ENCODE assay signal across 17 mouse cellular contexts in the genomic region with DNA sequence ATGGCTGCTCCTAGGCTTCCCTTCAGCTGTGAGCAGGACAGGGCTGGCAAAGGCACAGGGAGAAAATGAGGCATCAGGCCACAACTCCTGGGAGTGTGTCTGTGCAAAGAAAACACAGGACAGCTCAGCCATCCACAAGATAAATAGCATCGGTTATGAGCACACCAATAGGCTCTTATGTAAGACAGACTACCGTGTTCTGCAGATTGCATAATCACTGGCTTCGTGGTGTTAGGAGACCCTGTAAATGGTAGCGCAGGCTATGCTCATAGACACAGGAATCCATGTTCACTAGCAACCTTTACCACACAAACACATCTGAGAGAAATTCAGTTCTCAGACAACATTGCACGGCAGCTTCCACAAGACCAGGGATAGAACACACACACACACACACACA. TPM values are rescaled to one million over a fixed set of nuclear protein-coding genes. Genes with fewer than 3 reads are reported as not detected.
DNase-seq lines count a peak whose midpoint lies in the region; TF ChIP-seq lines count a peak whose summit lies in the region.
"Had no signal": no experiment of that assay in that cellular context is flagged by ENCODE, and none has a peak within 500 bp of the region (broad histone marks: within the 10 kb centered on the region; RNA-seq: fewer than 3 reads in every experiment).

No protein-coding gene starts in this region.

- TF ChIP-seq POLR2A in cortical plate, adult 2 months (IDR thresholded peaks at IDR 0.05; ENCODE audit: extremely low read depth, insufficient read depth, low read length) = no peak

- no peak for DNase-seq in layer of hippocampus, adult 2 months (ENCODE audit: low spot score in 2 of 2)
- no peak for DNase-seq in layer of hippocampus, adult 9-10 months (ENCODE audit: low spot score)
- peak; percentile 46 for DNase-seq in brain, adult 2 months (ENCODE audit: low read depth, low spot score)
- peak; percentile 16 for DNase-seq in testis, postnatal 10 days (ENCODE audit: low spot score)
- DNase-seq in cerebellum, adult 9-11 months = no peak
- DNase-seq: adrenal gland, postnatal 10 days; cerebellum, adult 11-12 months; cerebellum, adult 9-10 months; cerebellum, postnatal 36 days; forebrain, postnatal 0 days; gastrocnemius, postnatal 10 days; heart, adult 2 months had no signal

- H3K27ac ChIP-seq in layer of hippocampus, adult 2 months = peak overlapping the region; percentile 84
- peak overlapping the region; percentile 3; the same call in 1 of the 2 replicates for H3K27ac ChIP-seq in cortical plate, adult 2 months (ENCODE audit: insufficient read depth, low read length)
- H3K27ac ChIP-seq: embryonic facial prominence, embryonic 10.5 days; forebrain, embryonic 13.5 days; heart, adult 2 months; hindbrain, embryonic 10.5 days had no signal

- no peak for TF ChIP-seq CTCF in layer of hippocampus, adult 2 months (conservative IDR thresholded peaks at IDR 0.05)
- TF ChIP-seq CTCF in cortical plate, adult 2 months (IDR thresholded peaks at IDR 0.05; ENCODE audit: extremely low read depth, insufficient read depth, low read length) = no peak

- H3K4me1 ChIP-seq in cortical plate, adult 2 months (ENCODE audit: control insufficient read depth, insufficient read depth, low read length) = peaks cover 10% of the 10 kb centered on the region
- H3K4me1 ChIP-seq: forebrain, embryonic 13.5 days; heart, embryonic 12.5 days had no signal

- H3K4me3 ChIP-seq in layer of hippocampus, adult 2 months = no peak overlapping the region
- no peak overlapping the region for H3K4me3 ChIP-seq in cortical plate, adult 2 months (ENCODE audit: insufficient read depth, low read length)
- H3K4me3 ChIP-seq: embryonic facial prominence, embryonic 10.5 days; forebrain, embryonic 13.5 days; heart, adult 2 months; heart, embryonic 12.5 days; hindbrain, embryonic 10.5 days had no signal

RNA-seq across cellular contexts. Expression of a gene that starts 56.3 kb away (rescaled TPM):
- 100 to 1,000 TPM; 399 to 415 TPM for total RNA-seq in layer of hippocampus, adult 2 months (2021)
- 142 and 171 TPM in 2 replicates for polyA plus RNA-seq in cortical plate, adult 2 months (2012; rRNA removed)

Comparison
In these comparisons a context has a peak if more than half of its experiments do, and no peak if none do; other contexts are left out.
1. DNase-seq: peak in brain, adult 2 months (single experiment) and testis, postnatal 10 days (single experiment); none in layer of hippocampus, adult 2 months (0 of 2), layer of hippocampus, adult 9-10 months (single experiment) and cerebellum, adult 9-11 months (single experiment).